Mouse (Mus musculus): Measurements from ENCODE around the gene Dlx6.
A peak's percentile ranks its signal among the peaks of the same experiment; 100 is the strongest.

Gene Dlx6

GRCm38 (mm10) chr6:6856316-6856715 is 6.8 kb upstream of the Dlx6 start:
- H3K27me3 ChIP-seq (ENCODE audit: insufficient read depth, low read length): peaks cover 93% of the 10 kb centered on the region
- no peaks in the 10 kb centered on the region for H3K36me3 ChIP-seq (ENCODE audit: insufficient read depth, low read length)
- no peaks in the 10 kb centered on the region for H3K9me3 ChIP-seq (ENCODE audit: low read length)
- TF ChIP-seq POU5F1 (IDR thresholded peaks at IDR 0.05; ENCODE audit: borderline replicate concordance, low read length) (no peak), NANOG (IDR thresholded peaks at IDR 0.05; ENCODE audit: borderline replicate concordance, low read length) (no peak), CTCF (conservative IDR thresholded peaks at IDR 0.05; ENCODE audit: low read length) (no peak)
- peaks cover 56% of the 10 kb centered on the region for H3K4me1 ChIP-seq (replicated peaks; ENCODE audit: low read depth, low read length)
- H3K4me3 ChIP-seq (replicated peaks; ENCODE audit: low read length): peak overlapping the region; percentile 26; the same call in 1 of the 2 replicates

DNA sequence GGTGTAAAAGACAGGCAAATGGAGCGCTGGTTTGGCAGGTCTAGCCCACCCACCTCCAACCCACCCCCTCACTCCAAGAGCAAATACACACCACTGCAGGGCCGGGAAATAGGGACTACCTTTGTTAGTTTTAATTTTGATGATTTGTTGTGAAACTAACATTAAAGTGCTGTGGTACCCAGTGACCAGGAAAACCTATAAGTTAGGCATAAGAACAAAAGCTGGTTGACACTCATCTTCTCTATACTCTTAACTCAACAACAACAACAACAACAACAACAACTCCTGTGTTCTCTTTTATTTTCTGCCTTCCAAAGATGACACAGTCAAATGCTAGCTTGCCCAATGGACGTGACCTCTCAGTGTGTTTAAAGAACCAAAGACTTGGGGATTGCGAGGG is 6.3 kb upstream of the Dlx6 start:
- H3K27me3 ChIP-seq (ENCODE audit: insufficient read depth, low read length): peaks cover 93% of the 10 kb centered on the region
- H3K36me3 ChIP-seq (ENCODE audit: insufficient read depth, low read length): no peaks in the 10 kb centered on the region
- H3K4me1 ChIP-seq (replicated peaks; ENCODE audit: low read depth, low read length): peaks cover 58% of the 10 kb centered on the region
- H3K4me3 ChIP-seq (replicated peaks; ENCODE audit: low read length): no peak overlapping the region
- TF ChIP-seq POU5F1 (IDR thresholded peaks at IDR 0.05; ENCODE audit: borderline replicate concordance, low read length): no peak
- TF ChIP-seq NANOG (IDR thresholded peaks at IDR 0.05; ENCODE audit: borderline replicate concordance, low read length): no peak
- no peak for TF ChIP-seq CTCF (conservative IDR thresholded peaks at IDR 0.05; ENCODE audit: low read length)
- no peaks in the 10 kb centered on the region for H3K9me3 ChIP-seq (ENCODE audit: low read length)

- Histone ChIP-seq H3K4me3 (replicated peaks; ENCODE audit: low read length) (no peak overlapping the region), H3K36me3 (ENCODE audit: insufficient read depth, low read length) (no peaks in the 10 kb centered on the region), H3K4me1 (replicated peaks; ENCODE audit: low read depth, low read length) (peaks cover 65% of the 10 kb centered on the region), H3K27me3 (ENCODE audit: insufficient read depth, low read length) (peaks cover 92% of the 10 kb centered on the region), H3K9me3 (ENCODE audit: low read length) (no peaks in the 10 kb centered on the region)
- TF ChIP-seq POU5F1 (IDR thresholded peaks at IDR 0.05; ENCODE audit: borderline replicate concordance, low read length): no peak
- TF ChIP-seq CTCF (conservative IDR thresholded peaks at IDR 0.05; ENCODE audit: low read length): no peak
- TF ChIP-seq NANOG (IDR thresholded peaks at IDR 0.05; ENCODE audit: borderline replicate concordance, low read length): no peak
Measured at GRCm38 (mm10) chr6:6857766-6858165, 5.4 kb upstream of the Dlx6 start.

GRCm38 (mm10) chr6:6858571-6858970 is 4.6 kb upstream of the Dlx6 start:
- Histone ChIP-seq H3K4me1 (replicated peaks; ENCODE audit: low read depth, low read length) (peaks cover 66% of the 10 kb centered on the region), H3K9me3 (ENCODE audit: low read length) (no peaks in the 10 kb centered on the region), H3K27me3 (ENCODE audit: insufficient read depth, low read length) (peaks cover 91% of the 10 kb centered on the region), H3K36me3 (ENCODE audit: insufficient read depth, low read length) (no peaks in the 10 kb centered on the region), H3K4me3 (replicated peaks; ENCODE audit: low read length) (no peak overlapping the region)
- TF ChIP-seq POU5F1 (IDR thresholded peaks at IDR 0.05; ENCODE audit: borderline replicate concordance, low read length) (no peak), CTCF (conservative IDR thresholded peaks at IDR 0.05; ENCODE audit: low read length) (no peak), NANOG (IDR thresholded peaks at IDR 0.05; ENCODE audit: borderline replicate concordance, low read length) (no peak)

GRCm38 (mm10) chr6:6859111-6859949 is 3.8 kb upstream of the Dlx6 start:
- Histone ChIP-seq H3K9me3 (ENCODE audit: low read length) (no peaks in the 10 kb centered on the region), H3K4me1 (replicated peaks; ENCODE audit: low read depth, low read length) (peaks cover 69% of the 10 kb centered on the region), H3K27me3 (ENCODE audit: insufficient read depth, low read length) (peaks cover 92% of the 10 kb centered on the region), H3K36me3 (ENCODE audit: insufficient read depth, low read length) (no peaks in the 10 kb centered on the region), H3K4me3 (replicated peaks; ENCODE audit: low read length) (peak overlapping the region; percentile 52)
- TF ChIP-seq POU5F1 (IDR thresholded peaks at IDR 0.05; ENCODE audit: borderline replicate concordance, low read length) (no peak), NANOG (IDR thresholded peaks at IDR 0.05; ENCODE audit: borderline replicate concordance, low read length) (no peak), CTCF (conservative IDR thresholded peaks at IDR 0.05; ENCODE audit: low read length) (no peak)

- Histone ChIP-seq H3K36me3 (ENCODE audit: insufficient read depth, low read length) (no peaks in the 10 kb centered on the region), H3K27me3 (ENCODE audit: insufficient read depth, low read length) (peaks cover 92% of the 10 kb centered on the region), H3K9me3 (ENCODE audit: low read length) (no peaks in the 10 kb centered on the region), H3K4me3 (replicated peaks; ENCODE audit: low read length) (peak overlapping the region; percentile 52), H3K4me1 (replicated peaks; ENCODE audit: low read depth, low read length) (peaks cover 70% of the 10 kb centered on the region)
- TF ChIP-seq CTCF (conservative IDR thresholded peaks at IDR 0.05; ENCODE audit: low read length) (no peak), POU5F1 (IDR thresholded peaks at IDR 0.05; ENCODE audit: borderline replicate concordance, low read length) (no peak), NANOG (IDR thresholded peaks at IDR 0.05; ENCODE audit: borderline replicate concordance, low read length) (no peak)
Measured at GRCm38 (mm10) chr6:6859950-6860410, 3.2 kb upstream of the Dlx6 start.

DNA sequence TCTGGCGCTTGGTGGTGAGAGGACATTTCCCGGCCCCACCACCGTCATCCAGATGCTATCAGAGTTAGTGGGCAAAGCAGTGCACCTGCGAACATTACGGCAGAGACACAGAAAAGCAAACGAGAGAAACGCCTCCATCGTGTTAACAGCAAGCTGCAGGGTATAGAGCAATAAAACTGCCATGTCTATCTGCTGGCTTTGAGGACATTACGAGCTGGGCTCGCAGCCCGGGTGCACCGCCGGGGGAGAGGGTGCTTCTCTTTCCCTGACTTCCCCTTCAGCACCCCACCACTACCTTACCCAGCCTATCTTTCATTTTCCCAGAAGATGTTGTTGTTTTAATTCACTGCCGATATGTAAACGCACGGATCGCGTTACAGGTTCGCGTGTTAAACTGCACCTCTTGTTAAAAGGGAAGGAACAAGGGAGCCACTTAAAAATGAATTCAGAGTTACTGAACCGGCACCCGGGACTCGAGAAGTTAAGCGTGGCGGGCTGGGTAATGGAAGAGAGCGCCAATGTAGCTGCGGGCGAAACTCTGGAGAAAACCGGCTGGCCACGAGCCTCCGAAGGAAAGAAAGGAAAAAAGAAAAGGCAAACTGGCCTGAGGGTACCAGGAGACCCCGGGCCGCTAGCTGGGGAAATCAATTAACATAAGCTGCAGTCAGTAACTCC is 2.6 kb upstream of the Dlx6 start:
- Histone ChIP-seq H3K27me3 (ENCODE audit: insufficient read depth, low read length) (peaks cover 92% of the 10 kb centered on the region), H3K36me3 (ENCODE audit: insufficient read depth, low read length) (no peaks in the 10 kb centered on the region), H3K4me3 (replicated peaks; ENCODE audit: low read length) (peak overlapping the region; percentile 52), H3K9me3 (ENCODE audit: low read length) (no peaks in the 10 kb centered on the region), H3K4me1 (replicated peaks; ENCODE audit: low read depth, low read length) (peaks cover 67% of the 10 kb centered on the region)
- TF ChIP-seq NANOG (IDR thresholded peaks at IDR 0.05; ENCODE audit: borderline replicate concordance, low read length) (no peak), CTCF (conservative IDR thresholded peaks at IDR 0.05; ENCODE audit: low read length) (no peak), POU5F1 (IDR thresholded peaks at IDR 0.05; ENCODE audit: borderline replicate concordance, low read length) (no peak)

- Histone ChIP-seq H3K4me1 (replicated peaks; ENCODE audit: low read depth, low read length) (peaks cover 63% of the 10 kb centered on the region), H3K4me3 (replicated peaks; ENCODE audit: low read length) (peak overlapping the region; percentile 52), H3K9me3 (ENCODE audit: low read length) (no peaks in the 10 kb centered on the region), H3K27me3 (ENCODE audit: insufficient read depth, low read length) (peaks cover 93% of the 10 kb centered on the region), H3K36me3 (ENCODE audit: insufficient read depth, low read length) (no peaks in the 10 kb centered on the region)
- TF ChIP-seq NANOG (IDR thresholded peaks at IDR 0.05; ENCODE audit: borderline replicate concordance, low read length) (no peak), POU5F1 (IDR thresholded peaks at IDR 0.05; ENCODE audit: borderline replicate concordance, low read length) (no peak), CTCF (conservative IDR thresholded peaks at IDR 0.05; ENCODE audit: low read length) (no peak)
Measured at GRCm38 (mm10) chr6:6861086-6861797, 1.9 kb upstream of the Dlx6 start.

Data from E14TG2a.4 (cell line).